Mouse (Mus musculus) G1E (cell line): ENCODE data around the gene Vps53.

Experiments
- CTCF ChIP-seq: IDR thresholded peaks from 2 replicates; pipeline ENCODE4 v1.5.1; 2012; ENCODE audit warnings: low read depth, low read length, inconsistent platforms, mixed read lengths
- GATA1 ChIP-seq: IDR thresholded peaks from 2 replicates; pipeline ENCODE4 v1.6.1; 2012; ENCODE audit warnings: borderline replicate concordance, low read length, inconsistent platforms, mixed read lengths
- GATA2 ChIP-seq: IDR thresholded peaks from 2 replicates; pipeline ENCODE4 v1.6.1; 2012; ENCODE audit warnings: low read depth, low read length, inconsistent platforms, borderline replicate concordance
- POLR2AphosphoS5 ChIP-seq: IDR thresholded peaks from 2 replicates; pipeline ENCODE4 v1.6.1; 2012; ENCODE audit warnings: low read depth, low read length, inconsistent platforms; ENCODE audit not compliant: insufficient replicate concordance
- TAL1 ChIP-seq: conservative IDR thresholded peaks from 2 replicates; pipeline ENCODE4 v1.6.1; 2012; ENCODE audit warnings: low read depth, low read length, inconsistent platforms, mixed read lengths

DNA sequence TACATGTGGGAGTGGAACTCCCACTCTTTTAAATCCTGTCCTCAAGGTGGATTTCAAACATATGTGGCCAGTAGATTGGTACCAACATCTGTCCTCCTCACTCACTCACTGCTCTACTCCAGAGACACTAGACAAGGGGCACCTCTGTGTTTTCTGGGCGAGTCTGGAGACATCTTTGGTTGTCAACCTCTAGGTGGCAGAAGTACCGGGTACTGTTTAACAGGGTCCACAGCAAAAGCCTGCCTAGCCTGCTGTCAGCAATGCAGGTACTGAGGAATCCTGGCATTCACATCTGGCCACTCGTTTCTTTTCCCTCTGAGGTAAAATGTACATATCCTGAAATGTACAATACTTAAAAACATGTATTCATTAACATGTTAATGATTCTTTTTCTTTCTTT, 123.0 kb downstream of the Vps53 start:
- TF ChIP-seq GATA1 = no peak
- TF ChIP-seq CTCF = no peak
- TF ChIP-seq TAL1 = no peak
- TF ChIP-seq POLR2AphosphoS5 = no peak
- no peak for TF ChIP-seq GATA2
